Mouse (Mus musculus): Measurements from ENCODE around the gene Pphln1. TPM values are rescaled to one million over a fixed set of nuclear protein-coding genes. Genes with fewer than 3 reads are reported as not detected.
A peak's percentile ranks its signal among the peaks of the same experiment; 100 is the strongest.

Pphln1 gene
- total RNA-seq, 1 experiment = 34.9 TPM

- H3K4me3 ChIP-seq (ENCODE audit: insufficient read depth in 1 of 2, low read depth in 1 of 2, low read length in 2 of 2, poor library complexity in 1 of 2, severe bottlenecking in 1 of 2) = no peak overlapping the region
- peaks cover 2 to 15% of the 10 kb centered on the region in 2 experiments; a peak in 2 of 4 replicates for H3K4me1 ChIP-seq (ENCODE audit: control insufficient read depth in 2 of 2, insufficient read depth in 2 of 2, low read length in 2 of 2, poor library complexity in 1 of 2)
- no peak overlapping the region for H3K27ac ChIP-seq (ENCODE audit: insufficient read depth, low read depth, low read length, poor library complexity, severe bottlenecking)
- no peak overlapping the region for H3K9ac ChIP-seq (ENCODE audit: insufficient read depth, low read depth, low read length, poor library complexity, severe bottlenecking)
- TF ChIP-seq MAFK (IDR thresholded peaks at IDR 0.05; ENCODE audit: insufficient read depth, low read depth, low read length) = no peak
- TF ChIP-seq ZC3H11A (IDR thresholded peaks at IDR 0.05; ENCODE audit: borderline replicate concordance, low read depth, low read length) = no peak
- TF ChIP-seq HCFC1 (IDR thresholded peaks at IDR 0.05; ENCODE audit: borderline replicate concordance, insufficient read depth, low read length) = no peak
- TF ChIP-seq ZNF384 (IDR thresholded peaks at IDR 0.05; ENCODE audit: low read depth, low read length) = no peak
- TF ChIP-seq CHD2 (IDR thresholded peaks at IDR 0.05; ENCODE audit: low read depth, low read length) = no peak
- no peaks in the 10 kb centered on the region for H3K9me3 ChIP-seq (ENCODE audit: control insufficient read depth, insufficient read depth, low read depth, low read length)
- no peak for DNase-seq (ENCODE audit: low read depth, low spot score)
- no peaks in the 10 kb centered on the region for H3K36me3 ChIP-seq (ENCODE audit: control insufficient read depth, insufficient read depth, low read length, poor library complexity, severe bottlenecking)
- in situ Hi-C loops (cut with MboI; ENCODE audit: low sequenced_read_pairs in 2 of 2, unreplicated experiment in 2 of 2) = no loop called here
Measured at GRCm38 (mm10) chr15:93517022-93517565, 118.9 kb downstream of the Pphln1 start.

GRCm38 (mm10) chr15:93518143-93518902 is 120.2 kb downstream of the Pphln1 start:
- no peak for TF ChIP-seq CHD2 (IDR thresholded peaks at IDR 0.05; ENCODE audit: low read depth, low read length)
- no peak for TF ChIP-seq ZNF384 (IDR thresholded peaks at IDR 0.05; ENCODE audit: low read depth, low read length)
- no peak for TF ChIP-seq ZC3H11A (IDR thresholded peaks at IDR 0.05; ENCODE audit: borderline replicate concordance, low read depth, low read length)
- TF ChIP-seq HCFC1 (IDR thresholded peaks at IDR 0.05; ENCODE audit: borderline replicate concordance, insufficient read depth, low read length) = no peak
- TF ChIP-seq MAFK (IDR thresholded peaks at IDR 0.05; ENCODE audit: insufficient read depth, low read depth, low read length) = no peak
- DNase-seq (ENCODE audit: low read depth, low spot score) = no peak
- Histone ChIP-seq H3K9me3 (ENCODE audit: control insufficient read depth, insufficient read depth, low read depth, low read length) (no peaks in the 10 kb centered on the region), H3K4me3 (ENCODE audit: insufficient read depth in 1 of 2, low read depth in 1 of 2, low read length in 2 of 2, poor library complexity in 1 of 2, severe bottlenecking in 1 of 2) (peak overlapping the region; percentile 71 to 73), H3K9ac (ENCODE audit: insufficient read depth, low read depth, low read length, poor library complexity, severe bottlenecking) (no peak overlapping the region), H3K36me3 (ENCODE audit: control insufficient read depth, insufficient read depth, low read length, poor library complexity, severe bottlenecking) (no peaks in the 10 kb centered on the region), H3K27ac (ENCODE audit: insufficient read depth, low read depth, low read length, poor library complexity, severe bottlenecking) (no peak overlapping the region), H3K4me1 (ENCODE audit: control insufficient read depth in 2 of 2, insufficient read depth in 2 of 2, low read length in 2 of 2, poor library complexity in 1 of 2) (peaks cover 2 to 15% of the 10 kb centered on the region in 2 experiments; a peak in 2 of 4 replicates)
- in situ Hi-C loops (cut with MboI; ENCODE audit: low sequenced_read_pairs in 2 of 2, unreplicated experiment in 2 of 2) = no loop called here

GRCm38 (mm10) chr15:93518941-93519835 is 121.0 kb downstream of the Pphln1 start:
- TF ChIP-seq HCFC1 (IDR thresholded peaks at IDR 0.05; ENCODE audit: borderline replicate concordance, insufficient read depth, low read length) = peak; percentile 36; the same call in 1 of the 2 replicates
- TF ChIP-seq MAFK (IDR thresholded peaks at IDR 0.05; ENCODE audit: insufficient read depth, low read depth, low read length) = no peak
- DNase-seq (ENCODE audit: low read depth, low spot score) = no peak
- Histone ChIP-seq H3K4me3 (ENCODE audit: insufficient read depth in 1 of 2, low read depth in 1 of 2, low read length in 2 of 2, poor library complexity in 1 of 2, severe bottlenecking in 1 of 2) (peak overlapping the region; percentile 71 to 73), H3K36me3 (ENCODE audit: control insufficient read depth, insufficient read depth, low read length, poor library complexity, severe bottlenecking) (no peaks in the 10 kb centered on the region), H3K9me3 (ENCODE audit: control insufficient read depth, insufficient read depth, low read depth, low read length) (no peaks in the 10 kb centered on the region), H3K9ac (ENCODE audit: insufficient read depth, low read depth, low read length, poor library complexity, severe bottlenecking) (peak overlapping the region; percentile 47), H3K4me1 (ENCODE audit: control insufficient read depth in 2 of 2, insufficient read depth in 2 of 2, low read length in 2 of 2, poor library complexity in 1 of 2) (peaks cover under 1 to 13% of the 10 kb centered on the region in 2 experiments; a peak in 2 of 4 replicates), H3K27ac (ENCODE audit: insufficient read depth, low read depth, low read length, poor library complexity, severe bottlenecking) (no peak overlapping the region)
- in situ Hi-C loops (cut with MboI; ENCODE audit: low sequenced_read_pairs in 2 of 2, unreplicated experiment in 2 of 2) = no loop called here

GRCm38 (mm10) chr15:93519836-93520826 is 122.0 kb downstream of the Pphln1 start:
- H3K4me1 ChIP-seq (ENCODE audit: control insufficient read depth in 2 of 2, insufficient read depth in 2 of 2, low read length in 2 of 2, poor library complexity in 1 of 2) = peaks cover 0 to 8% of the 10 kb centered on the region in 2 experiments; a peak in 2 of 4 replicates

More at GRCm38 (mm10) chr15:93519836-93520826, 122.0 kb downstream of the Pphln1 start:
- Histone ChIP-seq H3K4me3 (ENCODE audit: insufficient read depth in 1 of 2, low read depth in 1 of 2, low read length in 2 of 2, poor library complexity in 1 of 2, severe bottlenecking in 1 of 2) (peak overlapping the region in 1 of 2 experiments; percentile 71; a peak in 2 of 4 replicates), H3K9ac (ENCODE audit: insufficient read depth, low read depth, low read length, poor library complexity, severe bottlenecking) (no peak overlapping the region), H3K27ac (ENCODE audit: insufficient read depth, low read depth, low read length, poor library complexity, severe bottlenecking) (no peak overlapping the region), H3K36me3 (ENCODE audit: control insufficient read depth, insufficient read depth, low read length, poor library complexity, severe bottlenecking) (no peaks in the 10 kb centered on the region), H3K9me3 (ENCODE audit: control insufficient read depth, insufficient read depth, low read depth, low read length) (no peaks in the 10 kb centered on the region)
- no peak for DNase-seq (ENCODE audit: low read depth, low spot score)
- in situ Hi-C loops (cut with MboI; ENCODE audit: low sequenced_read_pairs in 2 of 2, unreplicated experiment in 2 of 2) = no loop called here
- TF ChIP-seq ZC3H11A (IDR thresholded peaks at IDR 0.05; ENCODE audit: borderline replicate concordance, low read depth, low read length) (no peak), MAFK (IDR thresholded peaks at IDR 0.05; ENCODE audit: insufficient read depth, low read depth, low read length) (no peak), ZNF384 (IDR thresholded peaks at IDR 0.05; ENCODE audit: low read depth, low read length) (peak; percentile 76; the same call in 1 of the 2 replicates)
